Mouse (Mus musculus): ENCODE measurements around the gene Scaf11. TPM values are rescaled to one million over a fixed set of nuclear protein-coding genes. Genes with fewer than 3 reads are reported as not detected.

Scaf11 gene
- 150 to 158 TPM (median 157 TPM) in 4 replicates for total RNA-seq (2023; ENCODE audit: inconsistent age)

GRCm38 (mm10) chr15:96460730-96461540 lies at the start of gene Scaf11:
TSS of gene Scaf11 (minus strand) at chr15:96460843.

Other genes starting within 250 kb of the Scaf11 start
- gene Arid2, start 173.3 kb downstream of the Scaf11 start, total RNA-seq (2023; ENCODE audit: inconsistent age) = 53.8 to 69.0 TPM (median 63.4 TPM) in 4 replicates
- 208 to 263 TPM (median 259 TPM) in 4 replicates for gene Slc38a1, start 182.1 kb upstream of the Scaf11 start, total RNA-seq (2023; ENCODE audit: inconsistent age)
- 153 to 161 TPM (median 159 TPM) in 4 replicates for gene Slc38a2, start 238.9 kb upstream of the Scaf11 start, total RNA-seq (2023; ENCODE audit: inconsistent age)

All from B cell, adult (primary cell).